Mouse (Mus musculus): ENCODE results near the gene Rflna.

Gene Rflna

DNA sequence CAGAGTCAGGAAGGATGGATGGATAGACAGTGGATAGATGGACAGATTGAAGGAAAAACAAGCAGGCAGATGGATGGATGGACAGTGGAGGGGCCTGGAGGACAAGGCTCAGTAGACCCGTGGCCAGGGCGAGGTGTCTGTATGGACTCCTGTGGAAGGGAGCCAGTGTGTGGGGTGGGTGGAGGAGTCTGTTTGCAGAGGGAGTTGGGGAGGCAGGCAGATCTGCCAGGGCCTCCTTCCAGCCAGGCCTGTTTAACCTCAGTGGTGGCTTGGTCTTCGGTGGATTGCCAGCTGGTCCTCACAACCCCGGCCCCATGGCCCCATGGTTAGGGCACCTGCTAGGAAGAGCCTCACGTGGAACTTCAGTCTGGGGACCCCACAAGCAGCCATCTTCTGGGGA is 3.9 kb downstream of the Rflna start:
- no peak for DNase-seq (ENCODE audit: low spot score)

- no peak for DNase-seq (ENCODE audit: low spot score)
Measured at GRCm38 (mm10) chr5:125011166-125011565, 8.1 kb downstream of the Rflna start.

GRCm38 (mm10) chr5:125011628-125012027 is 8.6 kb downstream of the Rflna start:
- DNase-seq (ENCODE audit: low spot score) = peak; percentile 59

GRCm38 (mm10) chr5:125014497-125014896 is 11.5 kb downstream of the Rflna start:
- peak; percentile 48 for DNase-seq (ENCODE audit: low spot score)

DNA sequence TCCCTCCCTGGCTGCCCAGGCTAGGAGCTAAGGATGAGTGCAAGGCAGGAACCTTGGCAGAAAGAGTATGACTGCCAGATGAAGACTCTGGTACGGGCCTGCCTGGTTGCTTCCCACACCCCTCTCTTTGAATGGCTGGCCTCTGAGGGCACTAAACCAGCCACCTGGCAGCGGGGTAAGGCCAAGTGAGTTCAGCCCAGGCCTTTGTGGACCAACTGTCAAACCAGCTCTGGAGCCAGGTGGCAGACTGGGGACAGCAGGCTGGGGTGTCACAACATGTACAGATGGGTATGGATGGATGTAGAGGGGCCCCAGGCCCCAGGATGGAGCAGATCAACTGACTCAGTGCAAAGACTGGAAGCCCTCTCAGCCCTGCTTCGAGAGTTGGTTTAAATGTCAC is 12.0 kb downstream of the Rflna start:
- no peak for DNase-seq (ENCODE audit: low spot score)

GRCm38 (mm10) chr5:125015576-125015975 is 12.6 kb downstream of the Rflna start:
- DNase-seq (ENCODE audit: low spot score) = no peak

DNA sequence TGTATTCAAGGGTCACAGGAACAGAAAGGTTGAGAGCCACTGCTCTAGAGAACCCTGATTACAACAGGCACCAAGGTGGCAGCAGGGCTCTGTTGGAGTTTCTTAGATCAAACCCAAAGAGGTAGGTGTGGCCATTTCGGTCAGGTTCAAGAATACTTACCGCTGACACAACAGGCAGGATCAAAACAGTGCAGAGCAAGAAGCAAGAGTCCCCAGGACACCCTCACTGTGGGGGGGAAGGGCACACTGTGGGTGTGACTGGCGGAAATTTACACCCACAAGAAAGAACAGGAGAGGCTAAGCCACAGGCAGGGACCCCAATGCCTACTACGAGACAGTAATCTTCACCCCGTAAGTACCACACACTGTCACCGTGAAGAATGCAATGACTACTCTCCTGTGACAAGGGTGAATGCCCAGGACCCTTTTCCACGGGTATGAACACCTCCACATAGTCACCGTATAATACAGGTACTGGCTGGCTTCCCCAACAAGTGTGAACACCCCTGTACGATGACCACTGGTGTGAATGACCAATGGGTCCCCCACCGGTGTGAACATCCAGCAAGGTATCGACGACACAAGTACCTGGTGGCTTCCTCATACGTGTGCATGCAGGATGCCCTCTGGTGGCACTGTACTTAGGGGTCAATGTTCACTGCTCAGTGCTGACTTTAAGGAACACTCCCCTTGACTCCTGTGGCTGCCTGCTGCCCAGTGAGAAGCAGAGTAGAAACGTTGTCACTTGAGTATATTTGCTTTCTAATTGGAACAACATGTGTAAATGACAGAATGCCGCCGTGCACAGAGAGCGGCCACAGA is 13.6 kb downstream of the Rflna start:
- no peak for DNase-seq (ENCODE audit: low spot score)

DNA sequence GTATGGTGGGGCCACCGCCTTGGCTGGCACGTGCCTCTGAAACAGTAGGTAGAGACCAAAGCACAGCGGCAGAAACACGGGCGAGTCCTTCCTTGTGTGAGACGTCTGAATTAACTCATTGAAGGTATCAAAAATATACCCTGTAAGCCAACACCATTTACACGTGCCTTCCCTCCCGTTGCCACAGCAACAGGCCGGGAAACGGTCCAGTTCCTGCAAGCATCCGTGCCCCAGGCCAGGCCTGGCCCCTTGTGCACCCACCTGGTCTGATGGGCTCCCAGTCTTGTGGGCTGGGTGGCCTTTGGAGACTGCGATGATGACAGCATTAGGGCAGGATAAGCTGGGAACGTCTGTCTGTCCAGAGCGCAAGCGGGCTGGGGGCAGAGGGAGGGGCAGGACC is 14.3 kb downstream of the Rflna start:
- no peak for DNase-seq (ENCODE audit: low spot score)

DNA sequence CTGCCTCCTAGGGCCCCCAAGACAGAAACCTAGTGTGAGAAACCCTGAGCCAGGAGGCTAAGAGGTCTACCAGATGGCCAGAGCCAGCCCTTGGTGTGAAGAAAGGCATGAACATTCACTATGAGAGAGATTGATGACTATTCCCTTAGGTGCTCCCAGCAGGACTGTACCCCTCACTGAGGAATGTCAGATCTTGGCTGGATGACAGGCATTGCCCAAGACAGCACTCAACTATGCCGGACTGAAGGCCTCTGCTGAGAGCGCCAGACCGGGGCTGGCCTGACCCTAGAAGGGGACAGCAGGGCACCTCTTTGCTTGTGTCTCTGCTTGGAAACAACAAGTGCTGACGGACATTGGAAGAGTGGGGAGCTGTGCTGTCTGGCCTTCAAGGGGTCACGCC is 16.1 kb downstream of the Rflna start:
- DNase-seq (ENCODE audit: low spot score) = peak; percentile 87

DNA sequence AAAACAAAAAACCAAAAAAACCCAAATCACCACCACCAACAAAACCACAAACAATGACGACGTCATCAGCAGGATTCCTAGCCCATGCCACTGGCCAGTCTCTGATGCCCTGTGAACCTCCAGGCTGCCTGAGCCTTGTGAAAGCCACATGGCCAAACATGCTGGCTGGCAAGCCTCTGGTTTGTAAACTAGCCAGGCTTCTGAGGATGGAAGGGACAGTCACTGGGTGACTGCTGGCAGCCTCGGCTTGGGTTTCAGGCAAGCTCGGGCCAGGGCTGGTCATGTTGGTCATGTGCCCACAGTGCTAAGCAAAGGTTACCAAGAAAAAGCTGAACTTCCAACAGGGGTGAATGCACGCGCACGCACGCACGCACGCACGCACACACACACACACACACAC is 18.3 kb downstream of the Rflna start:
- DNase-seq (ENCODE audit: low spot score) = peak; percentile 98

- DNase-seq (ENCODE audit: low spot score) = no peak
Measured at GRCm38 (mm10) chr5:125024002-125024401, 21.0 kb downstream of the Rflna start.

- DNase-seq (ENCODE audit: low spot score) = no peak
Measured at GRCm38 (mm10) chr5:125028371-125028770, 25.4 kb downstream of the Rflna start.

GRCm38 (mm10) chr5:125028911-125029310 is 25.9 kb downstream of the Rflna start:
- no peak for DNase-seq (ENCODE audit: low spot score)

GRCm38 (mm10) chr5:125036483-125036882 is 33.5 kb downstream of the Rflna start:
- no peak for DNase-seq (ENCODE audit: low spot score)

GRCm38 (mm10) chr5:125039377-125040027 is 36.5 kb downstream of the Rflna start:
- DNase-seq (ENCODE audit: low spot score) = peak; percentile 12

GRCm38 (mm10) chr5:125040128-125040584 is 37.1 kb downstream of the Rflna start:
- peak; percentile 90 for DNase-seq (ENCODE audit: low spot score)

DNA sequence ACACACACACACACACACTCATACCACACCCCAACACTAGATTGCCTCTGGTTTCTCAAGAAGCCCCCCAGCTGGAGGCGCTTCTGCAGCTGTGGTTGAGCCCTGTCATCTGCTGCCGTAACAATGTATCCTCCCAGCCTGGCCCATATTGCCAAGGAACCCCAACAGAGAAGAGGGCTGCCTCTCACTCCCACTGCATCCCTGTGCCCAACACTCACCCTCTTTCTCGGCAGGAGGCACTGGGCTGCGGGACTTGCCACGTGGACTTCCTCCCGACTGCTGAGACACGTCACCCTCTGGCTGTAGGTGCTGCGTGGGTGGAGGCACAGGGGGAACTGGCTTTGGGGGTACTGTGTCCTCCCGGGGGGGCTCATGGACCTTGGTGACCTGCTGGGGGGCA is 38.6 kb downstream of the Rflna start:
- no peak for DNase-seq (ENCODE audit: low spot score)

GRCm38 (mm10) chr5:125043448-125043847 is 40.4 kb downstream of the Rflna start:
- DNase-seq (ENCODE audit: low spot score) = no peak

- no peak for DNase-seq (ENCODE audit: low spot score)
Measured at GRCm38 (mm10) chr5:125045202-125045601, 42.2 kb downstream of the Rflna start.

- DNase-seq (ENCODE audit: low spot score) = no peak
Measured at GRCm38 (mm10) chr5:125046436-125046835, 43.4 kb downstream of the Rflna start.

DNA sequence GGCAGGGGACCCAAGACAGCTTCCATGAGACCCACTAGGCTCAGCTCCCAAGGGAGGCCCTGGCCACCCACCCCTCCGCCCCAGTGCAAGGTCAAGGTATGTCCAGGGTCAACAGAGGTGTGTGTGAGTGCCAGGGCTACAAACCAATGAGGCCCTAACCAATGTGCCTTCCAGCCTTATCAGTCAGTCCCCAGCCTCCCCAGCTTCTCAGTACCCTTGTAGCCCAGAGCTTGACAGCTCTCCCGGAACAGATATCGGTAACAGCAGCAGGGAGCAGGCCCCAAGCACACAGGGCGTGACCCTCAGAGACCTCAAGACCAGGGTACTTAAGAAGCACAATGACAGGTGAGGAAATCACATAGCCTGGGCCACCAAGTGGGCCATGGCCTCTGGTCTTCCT is 46.5 kb downstream of the Rflna start:
- DNase-seq (ENCODE audit: low spot score) = no peak

DNA sequence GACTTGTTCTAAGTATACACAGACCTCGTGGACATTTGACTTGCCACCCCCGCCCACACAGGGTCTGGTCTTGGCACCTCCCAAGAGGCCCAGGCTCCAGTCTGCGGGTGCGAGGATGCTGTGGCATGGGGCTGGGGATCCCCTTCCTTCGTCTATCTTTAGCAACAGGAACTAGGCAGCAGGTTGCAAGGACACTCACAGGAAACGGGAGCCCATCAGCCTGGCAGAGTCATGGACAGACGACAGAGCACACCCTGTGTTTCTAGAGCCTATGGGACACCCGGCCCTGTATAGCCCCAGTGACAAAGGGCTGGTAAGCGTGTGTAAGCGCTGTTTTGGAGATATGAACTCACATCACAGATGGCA is 49.2 kb downstream of the Rflna start:
- DNase-seq (ENCODE audit: low spot score) = no peak

Data from adipocyte (in vitro differentiated cells).